Mouse (Mus musculus): Measurements from ENCODE around the gene Surf1.

DNA sequence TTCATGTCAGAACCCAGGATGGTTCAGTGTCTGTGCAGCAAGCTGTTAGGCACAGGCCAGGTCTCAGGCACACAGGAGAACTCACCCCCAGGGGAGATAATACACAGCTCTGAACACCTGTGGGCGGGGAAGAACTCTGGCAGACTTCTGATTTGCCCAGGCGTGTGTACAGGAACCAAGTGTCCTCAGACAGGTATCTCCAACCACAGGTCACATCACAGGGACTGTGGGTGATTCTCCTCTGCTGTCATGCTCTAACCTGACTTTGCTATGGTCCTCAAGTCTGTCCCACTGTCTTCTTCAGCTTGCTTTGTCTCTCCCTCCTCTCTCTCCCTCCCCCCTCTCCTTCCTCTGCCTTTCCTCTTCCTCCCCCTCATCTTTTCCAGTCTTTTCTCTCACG lies 51.5 kb downstream of the Surf1 start, which contains the start of gene Abo:
- TF ChIP-seq CTCF (IDR thresholded peaks at IDR 0.05) (no peak), POLR2A (IDR thresholded peaks at IDR 0.05; ENCODE audit: insufficient read depth, low read depth, low read length) (no peak), EP300 (IDR thresholded peaks at IDR 0.05; ENCODE audit: insufficient read depth, low read depth, low read length) (no peak)

All from heart, adult 2 months (tissue).